Mouse (Mus musculus): ENCODE results near the gene Adar.

DNA sequence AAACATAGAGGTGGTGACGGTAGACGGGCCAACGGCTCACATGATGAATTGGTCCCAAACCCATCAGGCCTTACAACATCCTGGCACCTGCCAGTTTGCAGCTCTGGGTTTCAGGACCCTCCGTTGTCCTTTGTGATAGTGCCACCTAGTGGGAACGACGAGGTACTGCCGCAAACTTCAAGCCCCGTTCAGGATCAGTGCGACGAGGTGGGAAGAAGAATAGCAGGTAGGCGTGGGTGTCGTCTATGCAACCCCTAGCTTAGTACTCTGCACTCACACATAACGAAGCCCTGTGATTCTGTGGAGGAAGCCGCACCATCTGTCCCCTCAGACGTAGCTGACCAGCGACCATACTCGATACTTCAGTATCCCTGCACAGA is 57.8 kb downstream of the Adar start:
- TF ChIP-seq POLR2A (IDR thresholded peaks at IDR 0.05; ENCODE audit: borderline replicate concordance, control insufficient read depth, low read depth, low read length) (no peak), CTCF (IDR thresholded peaks at IDR 0.05; ENCODE audit: control insufficient read depth, insufficient read depth, low read length) (peak; percentile 97)
